Mouse (Mus musculus) CH12.LX (cell line): ENCODE measurements around the gene Apoa1. TPM values are rescaled to one million over a fixed set of nuclear protein-coding genes. Genes with fewer than 3 reads are reported as not detected.

Experiments used
- DNase-seq: peaks from one replicate; pipeline ENCODE4 v3.0.0-alpha.2; 2013; ENCODE audit errors: extremely low read depth
- H3K27ac ChIP-seq: 2 replicates; pipeline ENCODE4 v1.5.1; 2012; ENCODE audit warnings: low read depth, mild to moderate bottlenecking, control low read depth, moderate library complexity; ENCODE audit not compliant: insufficient read depth
- H3K27me3 ChIP-seq: replicated peaks from 2 replicates; pipeline ENCODE3; 2012; ENCODE audit warnings: inconsistent platforms
- H3K36me3 ChIP-seq, 2 experiments: replicated peaks in 1 of 2; 2 replicates each; pipeline versions ENCODE3 to v1.6.1; 2012; ENCODE audit warnings: inconsistent platforms in 1 of 2, low read length in 1 of 2, mild to moderate bottlenecking in 1 of 2, mixed read lengths in 1 of 2, moderate library complexity in 1 of 2; ENCODE audit not compliant: control insufficient read depth in 1 of 2, insufficient read depth in 1 of 2
- H3K4me1 ChIP-seq, 2 experiments: 2 replicates each; pipeline ENCODE4 v1.6.1; 2012; ENCODE audit warnings: inconsistent platforms in 1 of 2, moderate library complexity in 1 of 2; ENCODE audit not compliant: insufficient read depth in 2 of 2, control insufficient read depth in 1 of 2
- H3K4me2 ChIP-seq: 2 replicates; pipeline ENCODE4 v1.6.1; 2012; ENCODE audit warnings: low read depth, mild to moderate bottlenecking, control low read depth; ENCODE audit not compliant: poor library complexity, insufficient read depth, severe bottlenecking
- H3K4me3 ChIP-seq, 3 experiments: fragments of 150-350 bp in 1 of 3; sonication (generic) in 1 of 3; replicated peaks in 1 of 3; 2 replicates each; pipeline versions ENCODE3 to v1.5.1; 2011 to 2012; ENCODE audit warnings: low read depth in 2 of 3, low read length in 2 of 3, mild to moderate bottlenecking in 2 of 3, moderate library complexity in 2 of 3, control low read depth in 1 of 3, improper control_type of control experiment in 1 of 3, inconsistent platforms in 1 of 3, mixed read lengths in 1 of 3; ENCODE audit not compliant: poor library complexity in 1 of 3
- H3K79me2 ChIP-seq: replicated peaks from 2 replicates; pipeline ENCODE4 v1.6.1; 2012; ENCODE audit warnings: mild to moderate bottlenecking, moderate library complexity; ENCODE audit not compliant: control insufficient read depth, poor library complexity, insufficient read depth, severe bottlenecking; ENCODE audit errors: extremely low read depth
- H3K9ac ChIP-seq: 2 replicates; pipeline ENCODE4 v1.6.1; 2012; ENCODE audit warnings: low read depth, mild to moderate bottlenecking, control low read depth, moderate library complexity; ENCODE audit not compliant: insufficient read depth
- H3K9me3 ChIP-seq: replicated peaks from 2 replicates; pipeline ENCODE3; 2012; ENCODE audit warnings: low read length, inconsistent platforms, mixed read lengths
- CHD1 ChIP-seq: IDR thresholded peaks from 2 replicates; pipeline ENCODE4 v1.6.1; 2012; ENCODE audit warnings: low read depth, low read length, improper control_type of control experiment, inconsistent platforms
- CHD2 ChIP-seq: IDR thresholded peaks from 2 replicates; pipeline ENCODE4 v1.6.1; 2011; ENCODE audit warnings: low read length, improper control_type of control experiment
- CTCF ChIP-seq, 2 experiments: IDR thresholded peaks in 1 of 2; conservative IDR thresholded peaks in 1 of 2; 2 replicates each; pipeline ENCODE4 v1.5.1; 2011 to 2012; ENCODE audit warnings: low read depth in 2 of 2, low read length in 2 of 2, improper control_type of control experiment in 1 of 2, inconsistent platforms in 1 of 2, mild to moderate bottlenecking in 1 of 2, moderate library complexity in 1 of 2
- E2F4 ChIP-seq: IDR thresholded peaks from 2 replicates; pipeline ENCODE4 v1.6.1; 2011; ENCODE audit warnings: low read depth, low read length, improper control_type of control experiment; ENCODE audit not compliant: insufficient replicate concordance
- ELF1 ChIP-seq: IDR thresholded peaks from 2 replicates; pipeline ENCODE4 v1.6.1; 2014; ENCODE audit warnings: low read depth, mild to moderate bottlenecking, inconsistent platforms, low read length, improper control_type of control experiment
- EP300 ChIP-seq: IDR thresholded peaks from 2 replicates; pipeline ENCODE4 v1.6.1; 2011; ENCODE audit warnings: low read length, improper control_type of control experiment
- ETS1 ChIP-seq: conservative IDR thresholded peaks from 2 replicates; pipeline ENCODE4 v1.6.1; 2012; ENCODE audit warnings: low read depth, mild to moderate bottlenecking, inconsistent platforms, low read length, improper control_type of control experiment, moderate library complexity
- HCFC1 ChIP-seq: IDR thresholded peaks from 2 replicates; pipeline ENCODE4 v1.6.1; 2012; ENCODE audit warnings: low read depth, mild to moderate bottlenecking, inconsistent platforms, low read length, improper control_type of control experiment
- IRF4 ChIP-seq: IDR thresholded peaks from 2 replicates; pipeline ENCODE4 v1.6.1; 2014; ENCODE audit warnings: low read depth, mild to moderate bottlenecking, inconsistent platforms, low read length, improper control_type of control experiment
- JUN ChIP-seq: IDR thresholded peaks from 2 replicates; pipeline ENCODE4 v1.6.1; 2011; ENCODE audit warnings: low read depth, mild to moderate bottlenecking, low read length, improper control_type of control experiment, moderate library complexity; ENCODE audit not compliant: insufficient read depth
- JUND ChIP-seq: conservative IDR thresholded peaks from 2 replicates; pipeline ENCODE4 v1.6.1; 2011; ENCODE audit warnings: low read depth, low read length, improper control_type of control experiment
- KAT2A ChIP-seq: IDR thresholded peaks from 2 replicates; pipeline ENCODE4 v1.6.1; 2012; ENCODE audit warnings: low read length, improper control_type of control experiment, inconsistent platforms; ENCODE audit not compliant: insufficient replicate concordance
- MAFK ChIP-seq: IDR thresholded peaks from 2 replicates; pipeline ENCODE4 v1.6.1; 2011; ENCODE audit warnings: low read length, improper control_type of control experiment; ENCODE audit not compliant: insufficient replicate concordance
- MEF2A ChIP-seq: IDR thresholded peaks from 2 replicates; pipeline ENCODE4 v1.6.1; 2014; ENCODE audit warnings: low read depth, mild to moderate bottlenecking, inconsistent platforms, low read length, improper control_type of control experiment, borderline replicate concordance
- MYC ChIP-seq: IDR thresholded peaks from 2 replicates; pipeline ENCODE4 v1.6.1; 2011; ENCODE audit warnings: low read depth, mild to moderate bottlenecking, improper control_type of control experiment, low read length
- NELFE ChIP-seq: IDR thresholded peaks from 2 replicates; pipeline ENCODE4 v1.6.1; 2011; ENCODE audit warnings: low read depth, low read length, improper control_type of control experiment
- NRF1 ChIP-seq: IDR thresholded peaks from 2 replicates; pipeline ENCODE4 v1.6.1; 2014; ENCODE audit warnings: low read depth, mild to moderate bottlenecking, inconsistent platforms, low read length, improper control_type of control experiment, moderate library complexity
- PAX5 ChIP-seq: IDR thresholded peaks from 2 replicates; pipeline ENCODE4 v1.6.1; 2012; ENCODE audit warnings: low read length, inconsistent platforms, mixed read lengths
- POLR2A ChIP-seq: IDR thresholded peaks from 2 replicates; pipeline ENCODE4 v1.6.1; 2011; ENCODE audit warnings: low read depth, mild to moderate bottlenecking, improper control_type of control experiment, low read length
- POLR2AphosphoS2 ChIP-seq: IDR thresholded peaks from 2 replicates; pipeline ENCODE4 v1.6.1; 2011; ENCODE audit warnings: low read depth, low read length, improper control_type of control experiment
- RAD21 ChIP-seq: IDR thresholded peaks from 2 replicates; pipeline ENCODE4 v1.6.1; 2011; ENCODE audit warnings: low read depth, mild to moderate bottlenecking, low read length, improper control_type of control experiment, moderate library complexity
- RCOR1 ChIP-seq: conservative IDR thresholded peaks from 2 replicates; pipeline ENCODE4 v1.6.1; 2012; ENCODE audit warnings: low read depth, mild to moderate bottlenecking, inconsistent platforms, low read length, improper control_type of control experiment
- SIN3A ChIP-seq: IDR thresholded peaks from 2 replicates; pipeline ENCODE4 v1.6.1; 2012; ENCODE audit warnings: low read length, improper control_type of control experiment, inconsistent platforms
- UBTF ChIP-seq: IDR thresholded peaks from 2 replicates; pipeline ENCODE4 v1.6.1; 2012; ENCODE audit warnings: low read depth, mild to moderate bottlenecking, inconsistent platforms, low read length, improper control_type of control experiment, moderate library complexity
- USF2 ChIP-seq: conservative IDR thresholded peaks from 2 replicates; pipeline ENCODE4 v1.6.1; 2011; ENCODE audit warnings: low read depth, low read length, improper control_type of control experiment
- ZC3H11A ChIP-seq: IDR thresholded peaks from 2 replicates; pipeline ENCODE4 v1.6.1; 2012; ENCODE audit warnings: low read depth, mild to moderate bottlenecking, inconsistent platforms, low read length, improper control_type of control experiment
- ZKSCAN1 ChIP-seq: IDR thresholded peaks from 2 replicates; pipeline ENCODE4 v1.6.1; 2012; ENCODE audit warnings: low read depth, inconsistent platforms, low read length, improper control_type of control experiment, borderline replicate concordance
- ZMIZ1 ChIP-seq: IDR thresholded peaks from 2 replicates; pipeline ENCODE4 v1.6.1; 2012; ENCODE audit warnings: low read depth, mild to moderate bottlenecking, inconsistent platforms, low read length, improper control_type of control experiment
- ZNF384 ChIP-seq: IDR thresholded peaks from 2 replicates; pipeline ENCODE4 v1.6.1; 2012; ENCODE audit warnings: low read depth, low read length, improper control_type of control experiment, inconsistent platforms
- dilution Hi-C: fragments of 300-500 bp; cut with MboI; formaldehyde crosslinking; loops from 2 replicates; pipeline ENCODE4 v1.14.3; 2020; ENCODE audit warnings: low sequenced_read_pairs; ENCODE audit not compliant: extremely low pct_unique_long_range_greater_than_20kb, extremely low pct_ligation_motif_present
- in situ Hi-C: fragments of 300-500 bp; cut with MboI; formaldehyde crosslinking; loops from 3 replicates; pipeline ENCODE4 v1.14.3; 2019; ENCODE audit warnings: low sequenced_read_pairs, low pct_ligation_motif_present, low pct_unique_long_range_greater_than_20kb, mixed read lengths
- polyA plus RNA-seq: library from polyadenylated mRNA; unstranded; fragments of >175 nt; gene quantifications from 2 replicates; pipeline ENCODE4 v1.2.1, GENCODE M21; 2012; ENCODE audit warnings: low read depth; ENCODE audit not compliant: insufficient read length
- total RNA-seq, 2 experiments: library from RNA; depleted of rRNA; stranded (reverse); fragments of 300-350 nt in 1 of 2; fragments of >200 nt in 1 of 2; gene quantifications; 2 replicates each; pipeline ENCODE4 v1.2.3; 2012 to 2014

Apoa1 gene
- total and polyA plus RNA-seq, 3 experiments = not detected

DNA sequence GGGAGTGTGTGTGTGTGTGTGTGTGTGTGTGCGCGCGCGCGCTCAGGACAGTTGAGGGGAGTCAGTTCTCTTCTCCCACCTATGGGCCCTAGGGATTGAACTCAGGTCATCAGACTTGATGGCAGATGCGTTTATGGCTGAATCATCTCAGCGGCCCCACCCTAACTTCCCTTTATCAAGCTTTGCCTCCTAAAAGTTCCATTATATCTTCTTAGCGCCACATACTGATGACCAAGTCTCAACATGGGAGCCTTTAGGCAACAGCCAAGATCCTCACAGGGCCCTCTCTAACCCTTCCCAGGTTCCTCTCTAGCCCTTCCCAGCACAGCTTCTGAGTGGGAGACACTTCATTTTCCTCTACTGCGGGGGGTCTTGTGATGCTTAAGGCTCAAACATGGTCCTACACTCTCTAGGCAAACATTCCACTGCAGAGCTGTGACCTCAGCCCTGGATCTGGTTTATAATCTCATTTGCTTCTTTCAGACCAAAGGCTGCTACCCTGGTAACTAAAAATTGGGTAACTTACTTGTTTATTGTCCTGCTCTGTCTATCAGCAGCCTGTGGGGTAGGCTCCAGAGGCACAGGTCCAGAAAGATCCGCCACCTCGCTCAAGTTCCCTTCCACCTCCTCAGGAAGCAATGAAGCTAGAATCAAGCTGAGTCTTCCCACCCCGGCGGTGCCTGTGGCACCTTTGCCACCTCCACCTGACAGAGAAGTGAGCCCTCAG, 11.5 kb upstream of the Apoa1 start (continued):
- TF ChIP-seq E2F4 (no peak), ZNF384 (no peak)

DNA sequence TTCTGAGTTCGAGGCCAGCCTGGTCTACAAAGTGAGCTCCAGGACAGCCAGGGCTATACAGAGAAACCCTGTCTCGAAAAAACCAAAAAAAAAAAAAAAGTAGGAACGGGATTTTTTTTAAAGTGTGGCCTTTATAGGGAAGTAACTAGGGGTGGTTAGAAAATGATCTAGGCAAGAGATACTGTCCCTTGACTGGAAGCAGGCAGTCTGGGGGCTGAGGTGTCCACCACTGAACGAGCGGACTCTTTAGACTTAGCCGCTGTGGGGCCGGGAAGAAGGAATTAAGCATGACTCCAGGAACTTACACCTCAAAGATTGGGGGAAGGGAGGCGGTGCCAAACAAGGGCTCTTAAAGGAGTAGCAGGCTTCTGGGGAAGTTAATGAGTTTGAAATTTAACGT, 10.2 kb upstream of the Apoa1 start:
- no peak overlapping the region for H3K9ac ChIP-seq
- H3K4me2 ChIP-seq = no peak overlapping the region
- H3K27me3 ChIP-seq = no peaks in the 10 kb centered on the region
- no peak overlapping the region for H3K4me3 ChIP-seq
- H3K79me2 ChIP-seq = no peaks in the 10 kb centered on the region
- H3K36me3 ChIP-seq = peaks cover 62 to 95% of the 10 kb centered on the region in 2 experiments
- TF ChIP-seq E2F4 (no peak), NRF1 (no peak), RAD21 (no peak), ELF1 (no peak), ZKSCAN1 (no peak), UBTF (no peak), IRF4 (no peak), JUND (no peak), EP300 (no peak), PAX5 (no peak), POLR2AphosphoS2 (no peak), HCFC1 (no peak), USF2 (no peak), SIN3A (no peak), JUN (no peak), ZNF384 (no peak)
- dilution Hi-C loops = no loop called here
- H3K27ac ChIP-seq = no peak overlapping the region
- no peaks in the 10 kb centered on the region for H3K4me1 ChIP-seq
- H3K9me3 ChIP-seq = no peaks in the 10 kb centered on the region
- in situ Hi-C loops = no loop called here
- no peak for DNase-seq

DNA sequence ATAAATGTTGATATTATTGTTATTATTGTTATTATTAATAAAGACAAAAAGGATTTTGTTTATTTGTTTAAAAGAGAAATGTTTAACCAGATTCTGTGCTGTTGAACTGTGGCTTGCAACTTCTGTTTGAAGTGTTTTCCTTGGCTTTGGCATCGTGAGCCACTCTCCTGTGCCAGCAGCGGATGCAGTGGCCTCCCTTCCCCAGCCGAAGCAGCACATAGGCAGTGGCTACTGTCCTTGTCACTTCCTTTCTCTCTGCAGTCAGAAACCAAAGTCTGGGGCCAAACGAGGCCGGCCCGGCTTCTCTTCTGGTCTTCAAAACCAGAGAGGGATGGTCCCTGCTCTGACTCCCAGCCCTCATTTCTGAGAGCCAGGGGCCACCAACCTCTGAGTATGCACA, 5.3 kb upstream of the Apoa1 start:
- no peaks in the 10 kb centered on the region for H3K27me3 ChIP-seq
- DNase-seq = no peak
- no peak overlapping the region for H3K4me3 ChIP-seq
- TF ChIP-seq MEF2A (no peak), MYC (no peak), ZC3H11A (no peak), CHD1 (no peak), KAT2A (no peak), HCFC1 (no peak), CHD2 (no peak), ZKSCAN1 (no peak), RAD21 (no peak), MAFK (no peak), RCOR1 (no peak), POLR2AphosphoS2 (no peak), ETS1 (no peak), NELFE (no peak), ZMIZ1 (no peak), CTCF (conservative IDR thresholded peaks at IDR 0.05 in 1 of 2, IDR thresholded peaks at IDR 0.05 in 1 of 2; ENCODE audit: low read depth in 2 of 2, low read length in 2 of 2) (no peak), POLR2A (no peak), UBTF (no peak)
- TF ChIP-seq, all 38 proteins: peak for 0
- H3K9me3 ChIP-seq = no peaks in the 10 kb centered on the region
- no peak overlapping the region for H3K27ac ChIP-seq
- H3K9ac ChIP-seq = no peak overlapping the region
- no peaks in the 10 kb centered on the region for H3K79me2 ChIP-seq
- no peak overlapping the region for H3K4me2 ChIP-seq
- H3K4me1 ChIP-seq = no peaks in the 10 kb centered on the region
- H3K36me3 ChIP-seq = peaks cover 37 to 68% of the 10 kb centered on the region in 2 experiments
- in situ Hi-C loops (no loop called here), dilution Hi-C loops (no loop called here)
